Mouse (Mus musculus): ENCODE data around the gene Tbx6. TPM values are rescaled to one million over a fixed set of nuclear protein-coding genes. Genes with fewer than 3 reads are reported as not detected.

Gene Tbx6
- polyA plus RNA-seq (2015; fragmentation: Nextera tagmentation; extraction: Ambion mirVana), result 0.29 and 0.78 TPM in 2 replicates

DNA sequence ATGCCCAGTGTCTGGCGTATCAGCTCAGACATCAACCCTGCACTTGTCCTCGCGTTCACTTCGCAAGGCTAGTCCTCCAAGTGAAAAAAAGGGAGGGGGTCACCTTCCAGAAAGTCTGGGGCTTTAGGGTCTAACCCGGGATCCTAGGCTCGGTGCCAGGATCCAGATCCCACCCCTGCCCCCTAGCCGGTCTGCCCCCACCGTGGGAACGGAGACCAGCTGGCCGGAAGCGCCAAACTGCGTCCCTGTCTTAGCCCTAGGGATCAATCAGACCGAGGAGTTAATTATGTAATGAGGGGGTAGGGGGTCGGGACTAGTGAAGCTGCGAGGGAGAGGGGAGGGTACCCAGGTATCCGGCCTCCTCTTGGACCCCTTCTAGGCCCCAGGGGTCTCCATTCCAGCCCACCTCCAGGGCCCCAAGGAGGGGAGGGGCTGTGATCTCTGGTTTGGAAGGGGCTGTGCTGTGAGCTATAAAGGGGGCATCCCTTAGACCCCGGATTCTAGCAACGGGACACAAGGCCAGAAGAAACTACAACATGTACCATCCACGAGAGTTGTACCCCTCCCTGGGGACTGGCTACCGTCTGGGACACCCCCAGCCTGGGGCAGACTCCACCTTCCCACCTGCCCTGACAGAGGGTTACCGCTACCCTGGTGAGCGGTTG, at the start of gene Tbx6:
Tbx6 (plus strand) TSS at position 513 of the 665 bp plus-strand sequence.
- peak within 1 kb of the TSS; percentile 42 for H3K4me3 ChIP-seq (ENCODE audit: low read length)
- peak within 1 kb of the TSS; percentile 66 for H3K9ac ChIP-seq (replicated peaks; ENCODE audit: low read length)
- no peaks in the 10 kb centered on the region for H3K9me3 ChIP-seq (ENCODE audit: low read length)
- peak within 1 kb of the TSS; percentile 56 for H3K27ac ChIP-seq (ENCODE audit: low read length)
- ATAC-seq (ENCODE audit: low FRiP score, low TSS enrichment), result 0 out of 2 replicates have a peak, but pooled peaks have one; percentile 5
- H3K4me1 ChIP-seq (ENCODE audit: insufficient read depth, low read length), result peaks cover 38% of the 10 kb centered on the region
- WGBS, result 3% methylated on average over 22 of the region's 22 CpGs
- peaks cover 27% of the 10 kb centered on the region for H3K36me3 ChIP-seq (ENCODE audit: insufficient read depth, low read length)
- no peaks in the 10 kb centered on the region for H3K27me3 ChIP-seq (ENCODE audit: insufficient read depth, low read length)
- H3K4me2 ChIP-seq (replicated peaks; ENCODE audit: low read depth, low read length), result peak within 1 kb of the TSS; percentile 84

DNA sequence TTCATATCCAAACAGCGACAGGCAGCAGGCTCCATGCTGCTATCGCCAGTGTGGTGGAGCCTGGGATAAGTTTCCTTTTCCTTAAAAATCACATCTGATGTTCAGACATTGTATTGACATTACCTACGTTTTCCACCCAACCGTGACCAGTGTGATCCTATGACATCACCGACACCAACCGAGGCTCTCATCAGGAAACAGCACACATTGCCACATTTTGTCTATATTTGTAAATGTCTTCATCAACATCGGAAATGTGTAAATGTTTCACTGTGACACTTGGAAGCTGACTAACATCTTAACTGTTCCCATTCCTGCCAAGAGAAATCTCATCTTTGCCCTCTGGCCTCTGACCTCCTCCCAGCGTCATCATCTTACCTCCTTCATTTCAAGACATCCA, 45.2 kb upstream of the Tbx6 start:
- Histone ChIP-seq H3K27me3 (ENCODE audit: insufficient read depth, low read length) (no peaks in the 10 kb centered on the region), H3K4me1 (ENCODE audit: insufficient read depth, low read length) (no peaks in the 10 kb centered on the region), H3K9ac (replicated peaks; ENCODE audit: low read length) (no peak overlapping the region), H3K9me3 (ENCODE audit: low read length) (no peaks in the 10 kb centered on the region), H3K27ac (ENCODE audit: low read length) (no peak overlapping the region), H3K36me3 (ENCODE audit: insufficient read depth, low read length) (no peaks in the 10 kb centered on the region), H3K4me2 (replicated peaks; ENCODE audit: low read depth, low read length) (no peak overlapping the region), H3K4me3 (ENCODE audit: low read length) (no peak overlapping the region)
- 75% methylated on average over 8 of the region's 8 CpGs for WGBS
- ATAC-seq (ENCODE audit: low FRiP score, low TSS enrichment), result no peak

DNA sequence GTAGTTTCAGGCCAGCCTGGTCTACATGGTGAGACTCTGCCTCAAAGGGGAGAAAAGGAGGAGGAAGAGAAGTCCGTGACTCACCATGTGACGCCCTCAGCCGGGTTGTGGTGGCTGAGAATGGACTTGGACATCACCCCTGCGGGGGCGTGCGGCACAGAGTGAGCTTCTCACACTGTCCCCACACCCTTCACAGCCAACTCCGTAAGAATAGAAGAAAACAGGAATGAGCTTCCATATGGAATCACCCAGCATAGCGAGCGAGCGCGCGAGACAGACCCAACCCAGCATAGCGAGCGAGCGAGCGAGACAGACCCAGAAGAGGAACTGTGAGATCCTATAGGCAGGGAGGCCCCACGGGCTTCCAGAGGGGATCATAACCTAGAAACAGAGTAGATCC, 41.7 kb upstream of the Tbx6 start:
- ATAC-seq (ENCODE audit: low FRiP score, low TSS enrichment), result no peak
- Histone ChIP-seq H3K9ac (replicated peaks; ENCODE audit: low read length) (no peak overlapping the region), H3K9me3 (ENCODE audit: low read length) (no peaks in the 10 kb centered on the region), H3K36me3 (ENCODE audit: insufficient read depth, low read length) (no peaks in the 10 kb centered on the region), H3K27me3 (ENCODE audit: insufficient read depth, low read length) (no peaks in the 10 kb centered on the region), H3K4me1 (ENCODE audit: insufficient read depth, low read length) (no peaks in the 10 kb centered on the region), H3K4me2 (replicated peaks; ENCODE audit: low read depth, low read length) (no peak overlapping the region), H3K4me3 (ENCODE audit: low read length) (no peak overlapping the region), H3K27ac (ENCODE audit: low read length) (no peak overlapping the region)
- WGBS, result 81% methylated on average over 17 of the region's 17 CpGs

DNA sequence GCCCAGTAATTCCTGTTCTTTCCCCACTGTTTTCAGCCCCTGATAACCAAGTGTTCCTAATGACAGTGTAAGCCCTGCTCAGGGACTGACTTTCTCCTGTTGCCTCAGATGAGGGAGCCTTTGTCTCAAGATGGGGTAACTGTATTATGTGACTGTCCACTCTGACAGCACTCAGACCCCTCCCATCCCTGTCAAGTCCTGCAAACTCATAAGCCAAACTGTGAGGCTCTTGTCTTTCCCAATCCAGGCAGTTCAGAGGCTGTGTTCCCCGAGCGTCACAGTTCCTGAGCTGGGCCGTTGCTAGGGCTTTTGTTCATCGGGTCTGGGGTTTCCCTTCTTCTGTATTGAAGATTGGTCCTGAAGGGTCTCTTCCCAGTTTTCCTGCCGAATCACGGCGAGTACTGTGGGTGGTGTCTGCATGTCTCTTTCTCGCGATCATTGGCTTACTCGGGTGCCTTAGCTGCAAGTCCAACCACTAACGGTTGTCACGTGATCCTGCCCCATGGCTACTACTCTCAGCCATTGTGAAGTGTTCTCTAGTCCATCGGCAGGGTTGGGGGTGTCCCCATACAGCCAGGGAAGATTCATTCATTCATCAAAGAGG, 41.0 kb upstream of the Tbx6 start:
- 82% methylated on average over 13 of the region's 13 CpGs for WGBS
- no peak for ATAC-seq (ENCODE audit: low FRiP score, low TSS enrichment)
- H3K4me2 ChIP-seq (replicated peaks; ENCODE audit: low read depth, low read length), result no peak overlapping the region

DNA sequence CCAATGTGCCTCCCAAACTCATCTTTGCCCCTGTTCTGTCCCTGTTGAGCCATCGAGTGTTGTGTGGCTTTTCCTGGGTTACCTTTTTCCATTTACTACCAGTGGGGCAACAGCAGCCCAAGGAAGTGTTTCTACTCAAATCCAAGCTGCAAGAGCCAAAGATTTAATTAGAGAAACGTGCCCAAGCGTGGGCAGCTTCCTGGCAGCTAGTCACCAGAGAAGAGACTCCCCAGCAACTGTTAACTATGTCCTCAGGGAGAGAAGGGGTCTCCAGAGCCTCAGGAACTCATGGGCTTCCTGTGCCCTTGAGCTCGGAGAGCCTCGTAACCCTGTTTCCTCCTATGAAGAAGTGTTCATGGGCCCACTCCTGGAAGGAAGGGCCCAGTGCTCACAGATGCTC, 40.3 kb upstream of the Tbx6 start:
- H3K36me3 ChIP-seq (ENCODE audit: insufficient read depth, low read length), result no peaks in the 10 kb centered on the region
- no peak overlapping the region for H3K4me2 ChIP-seq (replicated peaks; ENCODE audit: low read depth, low read length)
- H3K9ac ChIP-seq (replicated peaks; ENCODE audit: low read length), result no peak overlapping the region
- H3K4me3 ChIP-seq (ENCODE audit: low read length), result no peak overlapping the region
- H3K27me3 ChIP-seq (ENCODE audit: insufficient read depth, low read length), result no peaks in the 10 kb centered on the region
- ATAC-seq (ENCODE audit: low FRiP score, low TSS enrichment), result no peak
- no peak overlapping the region for H3K27ac ChIP-seq (ENCODE audit: low read length)
- 61% methylated on average over 5 of the region's 5 CpGs for WGBS
- H3K9me3 ChIP-seq (ENCODE audit: low read length), result no peaks in the 10 kb centered on the region
- H3K4me1 ChIP-seq (ENCODE audit: insufficient read depth, low read length), result no peaks in the 10 kb centered on the region

More for the DNA sequence above, 41.0 kb upstream of the Tbx6 start:
- H3K4me3 ChIP-seq (ENCODE audit: low read length), result no peak overlapping the region
- no peaks in the 10 kb centered on the region for H3K27me3 ChIP-seq (ENCODE audit: insufficient read depth, low read length)
- no peak overlapping the region for H3K9ac ChIP-seq (replicated peaks; ENCODE audit: low read length)
- H3K36me3 ChIP-seq (ENCODE audit: insufficient read depth, low read length), result no peaks in the 10 kb centered on the region
- H3K27ac ChIP-seq (ENCODE audit: low read length), result no peak overlapping the region
- H3K4me1 ChIP-seq (ENCODE audit: insufficient read depth, low read length), result no peaks in the 10 kb centered on the region
- H3K9me3 ChIP-seq (ENCODE audit: low read length), result no peaks in the 10 kb centered on the region

DNA sequence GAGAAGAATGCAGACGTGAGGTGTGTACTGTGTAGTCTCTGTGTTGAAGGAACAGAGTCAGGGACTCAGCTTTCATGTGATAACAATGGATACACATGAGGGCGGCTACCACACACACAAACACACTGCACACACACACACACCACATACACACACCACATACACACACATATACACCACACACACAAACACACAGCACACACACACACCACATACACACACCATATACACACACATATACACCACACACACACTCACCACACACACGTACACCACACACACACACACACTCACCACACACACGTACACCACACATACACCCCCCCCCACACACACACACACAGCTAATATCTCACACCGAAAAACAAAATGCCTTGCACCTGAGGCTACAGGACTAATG, 39.8 kb upstream of the Tbx6 start:
- no peaks in the 10 kb centered on the region for H3K27me3 ChIP-seq (ENCODE audit: insufficient read depth, low read length)
- H3K9me3 ChIP-seq (ENCODE audit: low read length), result no peaks in the 10 kb centered on the region
- no peak overlapping the region for H3K4me2 ChIP-seq (replicated peaks; ENCODE audit: low read depth, low read length)
- no peak overlapping the region for H3K9ac ChIP-seq (replicated peaks; ENCODE audit: low read length)
- no peak overlapping the region for H3K4me3 ChIP-seq (ENCODE audit: low read length)
- ATAC-seq (ENCODE audit: low FRiP score, low TSS enrichment), result no peak
- no peak overlapping the region for H3K27ac ChIP-seq (ENCODE audit: low read length)
- H3K4me1 ChIP-seq (ENCODE audit: insufficient read depth, low read length), result no peaks in the 10 kb centered on the region
- H3K36me3 ChIP-seq (ENCODE audit: insufficient read depth, low read length), result no peaks in the 10 kb centered on the region
- 91% methylated on average over 5 of the region's 5 CpGs for WGBS

DNA sequence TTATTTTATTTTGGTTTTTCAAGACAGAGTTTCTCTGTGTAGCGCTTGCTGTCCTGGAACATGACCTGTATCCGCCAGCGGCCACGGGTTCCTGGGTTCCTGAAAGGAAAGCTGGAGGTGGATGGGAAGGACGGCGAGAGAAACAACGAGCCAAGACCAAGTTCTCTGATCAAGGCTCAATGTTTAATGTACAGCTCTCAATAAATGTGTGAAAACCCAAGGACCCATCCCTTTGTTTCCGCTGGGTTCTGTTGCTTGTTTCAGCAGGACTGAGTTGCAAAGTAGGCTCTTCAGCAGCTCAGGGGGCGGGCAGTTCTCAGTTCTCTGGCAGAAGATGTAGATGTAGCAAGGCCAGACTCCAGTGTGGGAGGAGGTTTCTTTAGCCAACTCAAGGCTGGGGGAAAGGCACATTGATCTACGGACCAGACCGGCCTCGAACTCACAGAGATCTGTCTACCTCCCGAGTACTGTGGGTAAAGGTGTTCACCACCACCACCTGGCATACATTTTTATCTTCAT, 39.3 kb upstream of the Tbx6 start:
- Histone ChIP-seq H3K9ac (replicated peaks; ENCODE audit: low read length) (no peak overlapping the region), H3K27me3 (ENCODE audit: insufficient read depth, low read length) (no peaks in the 10 kb centered on the region), H3K4me1 (ENCODE audit: insufficient read depth, low read length) (no peaks in the 10 kb centered on the region), H3K36me3 (ENCODE audit: insufficient read depth, low read length) (no peaks in the 10 kb centered on the region), H3K27ac (ENCODE audit: low read length) (no peak overlapping the region), H3K4me3 (ENCODE audit: low read length) (no peak overlapping the region), H3K9me3 (ENCODE audit: low read length) (no peaks in the 10 kb centered on the region), H3K4me2 (replicated peaks; ENCODE audit: low read depth, low read length) (no peak overlapping the region)
- no peak for ATAC-seq (ENCODE audit: low FRiP score, low TSS enrichment)
- 89% methylated on average over 13 of the region's 13 CpGs for WGBS

DNA sequence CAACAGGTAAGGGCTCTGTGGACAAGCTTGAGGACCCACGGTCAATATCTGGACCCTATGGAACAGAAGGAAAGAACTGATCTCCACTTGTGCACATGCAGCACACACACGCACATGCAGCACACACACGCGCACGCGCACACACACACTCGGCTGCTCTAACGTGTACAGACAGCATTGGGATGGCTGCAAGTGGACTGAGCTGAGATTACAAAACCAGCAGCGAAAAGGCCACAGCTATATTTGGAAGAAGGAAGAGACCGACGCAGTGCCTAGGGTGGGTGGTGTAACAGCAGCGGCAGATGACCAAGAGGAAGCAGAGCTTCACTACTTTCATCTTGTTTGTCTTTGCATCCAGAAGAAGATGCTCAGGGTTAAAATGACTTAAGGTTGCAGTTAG, 35.2 kb upstream of the Tbx6 start:
- Histone ChIP-seq H3K4me2 (replicated peaks; ENCODE audit: low read depth, low read length) (no peak overlapping the region), H3K27me3 (ENCODE audit: insufficient read depth, low read length) (no peaks in the 10 kb centered on the region), H3K27ac (ENCODE audit: low read length) (no peak overlapping the region), H3K4me1 (ENCODE audit: insufficient read depth, low read length) (no peaks in the 10 kb centered on the region), H3K9me3 (ENCODE audit: low read length) (no peaks in the 10 kb centered on the region), H3K36me3 (ENCODE audit: insufficient read depth, low read length) (no peaks in the 10 kb centered on the region), H3K9ac (replicated peaks; ENCODE audit: low read length) (no peak overlapping the region), H3K4me3 (ENCODE audit: low read length) (no peak overlapping the region)
- 89% methylated on average over 12 of the region's 12 CpGs for WGBS
- ATAC-seq (ENCODE audit: low FRiP score, low TSS enrichment), result no peak

DNA sequence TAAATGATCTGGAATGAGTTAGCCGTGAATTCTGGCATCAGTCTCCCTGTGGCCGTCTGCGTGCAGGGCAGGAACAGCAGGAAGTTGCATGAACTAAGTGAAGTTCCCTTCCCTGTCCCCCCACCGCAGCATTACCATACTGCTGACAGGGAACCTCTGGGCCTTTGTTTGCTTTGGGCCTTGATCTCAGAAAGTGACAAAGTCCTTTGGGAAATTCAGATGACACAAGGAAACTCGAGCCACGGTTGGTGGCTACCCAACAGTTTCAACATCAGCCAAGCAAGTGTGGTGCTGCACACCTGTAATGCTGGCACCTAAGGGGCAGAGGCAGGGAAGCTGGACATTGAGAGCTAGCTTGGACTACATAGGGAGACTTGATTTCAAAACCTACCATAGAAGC, 34.5 kb upstream of the Tbx6 start:
- Histone ChIP-seq H3K4me2 (replicated peaks; ENCODE audit: low read depth, low read length) (no peak overlapping the region), H3K9ac (replicated peaks; ENCODE audit: low read length) (no peak overlapping the region), H3K27me3 (ENCODE audit: insufficient read depth, low read length) (no peaks in the 10 kb centered on the region), H3K9me3 (ENCODE audit: low read length) (no peaks in the 10 kb centered on the region), H3K4me3 (ENCODE audit: low read length) (no peak overlapping the region), H3K4me1 (ENCODE audit: insufficient read depth, low read length) (no peaks in the 10 kb centered on the region), H3K36me3 (ENCODE audit: insufficient read depth, low read length) (no peaks in the 10 kb centered on the region), H3K27ac (ENCODE audit: low read length) (no peak overlapping the region)
- no peak for ATAC-seq (ENCODE audit: low FRiP score, low TSS enrichment)
- 21% methylated on average over 6 of the region's 6 CpGs for WGBS

DNA sequence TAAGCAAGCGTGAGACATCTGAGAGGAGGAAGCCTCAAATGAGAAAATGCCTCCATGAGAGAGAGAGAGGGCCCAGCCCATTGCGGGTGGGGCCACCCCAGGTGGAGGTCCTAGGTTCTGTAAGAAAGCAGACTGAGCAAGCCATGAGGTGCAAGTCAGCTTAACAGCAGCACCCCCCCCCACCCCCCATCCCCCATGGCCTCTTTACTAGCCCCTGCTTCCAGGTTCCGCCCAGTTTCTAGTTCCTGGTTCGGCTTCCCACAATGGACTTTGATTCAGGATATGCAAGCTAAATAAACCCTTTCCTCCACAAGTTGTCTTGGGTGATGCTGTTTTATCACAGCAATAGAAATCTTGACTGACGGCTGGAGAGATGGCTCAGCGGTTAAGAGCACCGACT, 32.5 kb upstream of the Tbx6 start:
- ATAC-seq (ENCODE audit: low FRiP score, low TSS enrichment), result no peak
- Histone ChIP-seq H3K36me3 (ENCODE audit: insufficient read depth, low read length) (no peaks in the 10 kb centered on the region), H3K4me3 (ENCODE audit: low read length) (no peak overlapping the region), H3K9me3 (ENCODE audit: low read length) (no peaks in the 10 kb centered on the region), H3K9ac (replicated peaks; ENCODE audit: low read length) (no peak overlapping the region), H3K4me2 (replicated peaks; ENCODE audit: low read depth, low read length) (no peak overlapping the region), H3K4me1 (ENCODE audit: insufficient read depth, low read length) (no peaks in the 10 kb centered on the region), H3K27ac (ENCODE audit: low read length) (no peak overlapping the region), H3K27me3 (ENCODE audit: insufficient read depth, low read length) (no peaks in the 10 kb centered on the region)
- WGBS, result 72% methylated on average over 7 of the region's 7 CpGs

Measured in kidney, embryonic 16.5 days (tissue).